Mouse (Mus musculus) hematopoietic multipotent progenitor cell, adult 10-12 weeks (in vitro differentiated cells): ENCODE results near the gene Irs1. TPM values are rescaled to one million over a fixed set of nuclear protein-coding genes. Genes with fewer than 3 reads are reported as not detected.

ENCODE experiments used
- polyA plus RNA-seq: library from polyadenylated mRNA; stranded (reverse); fragments of >175 nt; gene quantifications from 2 replicates; pipeline ENCODE4 v1.2.3, GENCODE M21; 2012; ENCODE audit warnings: low replicate concordance

Irs1 gene
- polyA plus RNA-seq = 0.09 TPM in 1 of 2 replicates, not detected in the other

GRCm38 (mm10) chr1:82291151-82291797, at the start of gene Irs1:
Gene Irs1 (minus strand): TSS chr1:82291416.

GRCm38 (mm10) chr1:82316111-82316745, 25.0 kb upstream of the Irs1 start, which contains the start of gene Rhbdd1:
Gene Rhbdd1 (plus strand): TSS chr1:82316452.

GRCm38 (mm10) chr1:82232812-82233211, 58.4 kb downstream of the Irs1 start, which contains the start of gene Gm9747:
Gene Gm9747 (plus strand): TSS chr1:82233112.

Other genes with a start within 250 kb of the Irs1 start
- not detected in 2 replicates for gene Gm9747, start 58.3 kb downstream of the Irs1 start, polyA plus RNA-seq
- gene Rhbdd1, start 25.0 kb upstream of the Irs1 start, polyA plus RNA-seq = 1.7 and 2.4 TPM in 2 replicates